ENCODE assay signal across 20 mouse cellular contexts in genomic region chr9:70867381-70867780, GRCm38 (mm10).
DNase-seq lines count a peak whose midpoint lies in the region; ATAC-seq and TF ChIP-seq lines count a peak whose summit lies in the region.
"Had no signal": no experiment of that assay in that cellular context is flagged by ENCODE, and none has a peak within 500 bp of the region (broad histone marks: within the 10 kb centered on the region; RNA-seq: fewer than 3 reads in every experiment).

No protein-coding gene starts in this region.

- no peak for DNase-seq in frontal cortex, postnatal 14 days (ENCODE audit: low spot score in 2 of 2)
- DNase-seq in left cerebral cortex, adult 2 months (ENCODE audit: extremely low spot score in 1 of 2, low spot score in 2 of 2) = no peak
- DNase-seq in left cerebral cortex, adult 11 months (ENCODE audit: low spot score) = no peak
- DNase-seq in brain, adult 2 months (ENCODE audit: low read depth, low spot score) = peak; percentile 52
- DNase-seq: adrenal gland, adult 2 months; adrenal gland, adult 8-10 months; adrenal gland, postnatal 10 days; adrenal gland, postnatal 14 days; adrenal gland, postnatal 25 days; adrenal gland, postnatal 36 days; B cell, adult 2 months; cerebellum, adult 11 months; cerebellum, adult 11-12 months; cerebellum, adult 18-20 months; cerebellum, adult 2 months had no signal

- intact Hi-C loops in left cerebral cortex, adult 2 months (cut with DNase I) = no loop called here

- peak overlapping the region; percentile 28; the same call in 1 of the 2 replicates for H3K27ac ChIP-seq in left cerebral cortex, adult 2 months

- ATAC-seq in frontal cortex, adult (ENCODE audit: low TSS enrichment) = peak; percentile 87
- no peak for ATAC-seq in megakaryocyte-erythroid progenitor cell, adult 5-6 weeks (replicated peaks; ENCODE audit: low FRiP score, low TSS enrichment, poor library complexity, severe bottlenecking)
- ATAC-seq: activated CD4-positive, CD25-positive, alpha-beta regulatory T cell, adult 4 months; CD4-positive, CD25-positive, alpha-beta regulatory T cell, adult 4 months; Patski had no signal

- no peak overlapping the region for H3K4me3 ChIP-seq in left cerebral cortex, adult 2 months

- TF ChIP-seq CTCF in left cerebral cortex, adult 2 months (IDR thresholded peaks at IDR 0.05) = no peak
